Mouse (Mus musculus) Patski (cell line): ENCODE results near the gene Acp7. TPM values are rescaled to one million over a fixed set of nuclear protein-coding genes. Genes with fewer than 3 reads are reported as not detected.

Experiments
- ATAC-seq: fragments of 100-300 bp; one replicate; pipeline ENCODE4 v1.8.0; 2021
- CTCF ChIA-PET: fragments of 350-600 bp; sonication (Branson Sonifier 250); formaldehyde crosslinking; loops from one replicate; lab custom pipeline; 2022; ENCODE audit warnings: inconsistent platforms; lab: Charles Lee
- POLR2A ChIA-PET: fragments of 350-600 bp; sonication (Branson Sonifier 250); formaldehyde crosslinking; loops from one replicate; lab custom pipeline; 2022; ENCODE audit warnings: antibody characterized with exemption, inconsistent platforms; lab: Charles Lee
- DNase-seq: peaks from one replicate; pipeline ENCODE4 v3.0.0-alpha.2; 2011; ENCODE audit warnings: low read depth, low spot score
- H3K27me3 ChIP-seq: fragments of 371-371 bp; one replicate; pipeline ENCODE4 v1.5.1; 2021
- CTCF ChIP-seq: fragments of 100-300 bp; IDR thresholded peaks from one replicate; pipeline ENCODE4 v1.5.1; 2021
- in situ Hi-C: fragments of 300-500 bp; cut with MboI; formaldehyde crosslinking; loops from 3 replicates; pipeline ENCODE4 v1.11.1; 2018; ENCODE audit warnings: low pct_unique_long_range_greater_than_20kb, mixed read lengths
- polyA plus RNA-seq: library from polyadenylated mRNA; unstranded; gene quantifications from one replicate; pipeline ENCODE4 v1.2.3, GENCODE M21; 2021

Gene Acp7
- polyA plus RNA-seq, 1 experiment from 2014 or later: not detected

GRCm38 (mm10) chr7:28567539-28567938, 63.6 kb downstream of the Acp7 start:
- ChIA-PET POLR2A (no interaction called here), CTCF (interaction anchor here (2.1 to 3.0 kb wide), 2 partner anchors 34 to 91 kb away, joined by 4 to 18 read pairs; no protein-coding TSS in a partner anchor)
- TF ChIP-seq CTCF: no peak
- no peaks in the 10 kb centered on the region for H3K27me3 ChIP-seq
- ATAC-seq (no peak), DNase-seq (no peak)
- in situ Hi-C loops: loop anchor here (5.0 kb wide), 1 partner anchor 35 kb away; no protein-coding TSS in a partner anchor

GRCm38 (mm10) chr7:28565407-28565806, 65.7 kb downstream of the Acp7 start:
- POLR2A ChIA-PET: no interaction called here
- TF ChIP-seq CTCF: no peak
- no peaks in the 10 kb centered on the region for H3K27me3 ChIP-seq
- ATAC-seq (no peak), DNase-seq (no peak)
- CTCF ChIA-PET: interaction anchor here (1.0 to 1.1 kb wide), 2 partner anchors 36 to 38 kb away, joined by 3 read pairs; no protein-coding TSS in a partner anchor
- in situ Hi-C loops: loop anchor here (5.0 kb wide), 1 partner anchor 37 kb away; no protein-coding TSS in a partner anchor

DNA sequence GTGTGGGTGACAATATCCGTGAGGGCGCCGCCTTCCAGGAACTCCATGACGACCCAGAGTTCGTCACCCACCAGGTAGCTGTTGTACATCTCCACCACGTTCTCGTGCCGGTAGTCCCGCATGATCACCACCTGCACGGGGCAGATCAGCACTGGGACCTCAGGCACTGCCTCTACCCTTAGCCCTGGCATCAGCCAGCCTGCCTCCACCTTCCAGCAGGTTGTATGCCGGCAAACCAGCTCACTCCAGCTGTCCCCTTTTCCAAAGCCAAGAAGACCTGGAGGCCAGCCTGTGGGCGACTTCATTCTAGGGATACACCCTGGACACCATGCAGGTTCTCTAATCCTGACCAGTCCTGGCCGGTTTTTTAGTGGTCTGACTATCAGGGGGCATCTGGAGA, 68.2 kb downstream of the Acp7 start:
- no peak for DNase-seq
- CTCF ChIA-PET: no interaction called here
- no peak for TF ChIP-seq CTCF
- no peaks in the 10 kb centered on the region for H3K27me3 ChIP-seq
- in situ Hi-C loops: no loop called here
- no peak for ATAC-seq
- POLR2A ChIA-PET: interaction anchor here (1.2 kb wide), 1 partner anchor 34 kb away, joined by 4 read pairs; no protein-coding TSS in a partner anchor

DNA sequence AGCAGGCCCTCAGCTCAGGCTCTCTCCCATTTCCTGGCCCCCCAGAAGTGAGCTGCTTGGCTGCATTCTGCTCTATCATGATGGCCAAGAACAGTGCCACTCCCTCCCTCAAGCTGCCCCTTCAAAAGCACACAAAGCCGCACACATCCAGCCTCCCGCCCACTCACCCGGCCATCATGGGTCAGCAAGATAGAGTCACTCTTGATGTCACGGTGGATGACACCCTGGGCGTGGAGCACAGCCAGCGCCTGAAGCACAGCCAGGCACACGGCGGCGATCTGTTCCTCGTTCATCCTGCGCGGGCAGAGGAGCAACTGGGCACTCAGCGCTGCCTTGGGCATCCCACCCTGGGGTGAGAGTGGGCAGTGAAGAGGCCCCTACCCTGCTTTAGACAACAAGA, 68.8 kb downstream of the Acp7 start:
- ChIA-PET CTCF (no interaction called here), POLR2A (interaction anchor here (1.2 kb wide), 1 partner anchor 35 kb away, joined by 4 read pairs; no protein-coding TSS in a partner anchor)
- no peaks in the 10 kb centered on the region for H3K27me3 ChIP-seq
- no peak for DNase-seq
- in situ Hi-C loops: no loop called here
- ATAC-seq: no peak
- TF ChIP-seq CTCF: no peak

DNA sequence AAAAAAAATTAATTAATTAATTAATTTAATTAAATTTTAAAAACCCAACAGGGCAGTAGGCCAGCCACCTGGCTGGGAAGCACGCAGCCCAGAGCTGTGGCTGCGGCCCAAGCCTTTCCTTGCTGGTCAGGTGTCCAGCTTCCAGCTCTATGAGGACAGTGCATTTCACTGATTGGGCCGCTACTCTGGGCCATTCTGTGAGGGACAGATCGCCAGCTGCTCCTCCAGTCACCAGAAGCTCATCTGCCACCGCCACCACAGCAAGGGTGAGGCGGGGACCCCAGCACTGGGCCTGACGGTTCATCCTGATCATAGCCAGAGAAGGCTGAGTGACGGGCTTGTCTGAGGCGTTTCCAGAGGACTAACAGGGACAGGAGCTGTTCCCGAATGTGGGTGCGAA, 69.2 kb downstream of the Acp7 start:
- POLR2A ChIA-PET: interaction anchor here (0.6 to 1.2 kb wide), 2 partner anchors 35 to 72 kb away, joined by 4 to 5 read pairs; no protein-coding TSS in a partner anchor
- no peak for ATAC-seq
- TF ChIP-seq CTCF: no peak
- CTCF ChIA-PET: interaction anchor here (1.2 kb wide), 1 partner anchor 39 kb away, joined by 3 read pairs; no protein-coding TSS in a partner anchor
- in situ Hi-C loops: no loop called here
- no peak for DNase-seq
- no peaks in the 10 kb centered on the region for H3K27me3 ChIP-seq

- no peak for TF ChIP-seq CTCF
- DNase-seq (no peak), ATAC-seq (no peak)
- in situ Hi-C loops: no loop called here
- no peaks in the 10 kb centered on the region for H3K27me3 ChIP-seq
- CTCF ChIA-PET: interaction anchor here (1.0 to 1.6 kb wide), 4 partner anchors 15 to 115 kb away, joined by 3 to 5 read pairs (median 3); no protein-coding TSS in a partner anchor
- POLR2A ChIA-PET: interaction anchor here (1.8 kb wide), 1 partner anchor 26 kb away, joined by 4 read pairs; no protein-coding TSS in a partner anchor
Measured at GRCm38 (mm10) chr7:28560856-28561255, 70.3 kb downstream of the Acp7 start.

- TF ChIP-seq CTCF: no peak
- ATAC-seq (no peak), DNase-seq (no peak)
- ChIA-PET CTCF (no interaction called here), POLR2A (interaction anchor here (0.7 kb wide), 1 partner anchor 7 kb away, joined by 4 read pairs; no protein-coding TSS in a partner anchor)
- H3K27me3 ChIP-seq: no peaks in the 10 kb centered on the region
- in situ Hi-C loops: no loop called here
Measured at GRCm38 (mm10) chr7:28558486-28558885, 72.6 kb downstream of the Acp7 start.

DNA sequence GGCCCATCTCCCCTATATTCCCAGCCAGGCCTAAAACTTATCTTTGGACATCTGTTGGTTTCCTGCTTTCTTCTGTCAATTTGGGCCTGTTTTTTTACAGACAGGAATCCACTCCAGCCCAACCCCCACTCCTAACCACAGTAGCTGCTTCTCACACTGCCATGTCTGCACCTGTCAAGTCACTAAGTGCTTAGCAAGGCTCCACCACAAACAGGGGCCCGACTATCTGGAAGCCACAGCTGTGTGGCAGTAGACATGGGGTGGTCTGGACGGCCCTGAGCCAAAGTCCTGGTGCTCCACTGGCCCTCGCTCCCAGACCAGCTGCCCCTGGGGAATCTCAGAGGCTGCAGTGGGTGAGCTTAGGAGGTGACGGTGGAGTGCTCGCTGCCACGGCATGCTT, 73.4 kb downstream of the Acp7 start:
- ChIA-PET CTCF (no interaction called here), POLR2A (no interaction called here)
- in situ Hi-C loops: no loop called here
- ATAC-seq (no peak), DNase-seq (no peak)
- H3K27me3 ChIP-seq: no peaks in the 10 kb centered on the region
- no peak for TF ChIP-seq CTCF

Other genes starting within 250 kb of the Acp7 start
- gene Med29, start 238.6 kb downstream of the Acp7 start, polyA plus RNA-seq: 32.4 TPM
- gene Paf1, start 238.4 kb downstream of the Acp7 start, polyA plus RNA-seq: 104 TPM
- 0.58 TPM for gene Gmfg, start 193.9 kb downstream of the Acp7 start, polyA plus RNA-seq
- gene Lrfn1, start 179.4 kb downstream of the Acp7 start, polyA plus RNA-seq: 2.6 TPM
- gene Ifnl2, start 120.9 kb downstream of the Acp7 start, polyA plus RNA-seq: not detected
- gene Ifnl3, start 108.5 kb downstream of the Acp7 start, polyA plus RNA-seq: not detected
- gene Sycn, start 90.4 kb downstream of the Acp7 start, polyA plus RNA-seq: not detected
- gene Nccrp1, start 84.1 kb downstream of the Acp7 start, polyA plus RNA-seq: not detected
- gene Samd4b, start 33.2 kb downstream of the Acp7 start, polyA plus RNA-seq: 79.6 TPM
- 49.3 TPM for gene Pak4, start 33.1 kb downstream of the Acp7 start, polyA plus RNA-seq
- not detected for gene Fbxo27, start 61.5 kb upstream of the Acp7 start, polyA plus RNA-seq
- gene Fbxo17, start 85.5 kb upstream of the Acp7 start, polyA plus RNA-seq: 5.9 TPM
- gene Mrps12, start 110.5 kb upstream of the Acp7 start, polyA plus RNA-seq: 65.8 TPM
- gene Sars2, start 110.7 kb upstream of the Acp7 start, polyA plus RNA-seq: 14.8 TPM
- gene Ccer2, start 124.8 kb upstream of the Acp7 start, polyA plus RNA-seq: not detected
- gene Sirt2, start 135.4 kb upstream of the Acp7 start, polyA plus RNA-seq: 103 TPM
- 37.2 TPM for gene Nfkbib, start 136.2 kb upstream of the Acp7 start, polyA plus RNA-seq
- gene Rinl, start 157.6 kb upstream of the Acp7 start, polyA plus RNA-seq: 2.6 TPM
- gene Hnrnpl, start 177.2 kb upstream of the Acp7 start, polyA plus RNA-seq: 309 TPM
- gene Ech1, start 193.9 kb upstream of the Acp7 start, polyA plus RNA-seq: 208 TPM
- 4.1 TPM for gene Lgals4, start 202.5 kb upstream of the Acp7 start, polyA plus RNA-seq
- 0.74 TPM for gene Lgals7, start 232.5 kb upstream of the Acp7 start, polyA plus RNA-seq